Mouse (Mus musculus) gastrocnemius, adult 18-20 months (tissue): Measurements from ENCODE around the gene Gm13275. TPM values are rescaled to one million over a fixed set of nuclear protein-coding genes. Genes with fewer than 3 reads are reported as not detected.
"Not testable (repeated sequence)": the region's sequence is repeated elsewhere in the genome, so short reads cannot be mapped to it uniquely, and the experiment has no call there.

Source experiments
- DNase-seq: peaks from one replicate; pipeline ENCODE4 v3.0.0; 2021; ENCODE audit warnings: low spot score
- long read RNA-seq, 2 experiments: library from polyadenylated mRNA; stranded (forward); transcript quantifications; one replicate each; pipeline ENCODE4 v2.0.0; 2021
- total RNA-seq, 2 experiments: library from RNA; stranded (reverse); gene quantifications; 2 replicates each; pipeline ENCODE4 v1.2.3; 2021

Gene Gm13275
- total RNA-seq, result not detected
- long read RNA-seq, experiment 1, result 0 reads
- long read RNA-seq, experiment 2, result 0 reads

DNA sequence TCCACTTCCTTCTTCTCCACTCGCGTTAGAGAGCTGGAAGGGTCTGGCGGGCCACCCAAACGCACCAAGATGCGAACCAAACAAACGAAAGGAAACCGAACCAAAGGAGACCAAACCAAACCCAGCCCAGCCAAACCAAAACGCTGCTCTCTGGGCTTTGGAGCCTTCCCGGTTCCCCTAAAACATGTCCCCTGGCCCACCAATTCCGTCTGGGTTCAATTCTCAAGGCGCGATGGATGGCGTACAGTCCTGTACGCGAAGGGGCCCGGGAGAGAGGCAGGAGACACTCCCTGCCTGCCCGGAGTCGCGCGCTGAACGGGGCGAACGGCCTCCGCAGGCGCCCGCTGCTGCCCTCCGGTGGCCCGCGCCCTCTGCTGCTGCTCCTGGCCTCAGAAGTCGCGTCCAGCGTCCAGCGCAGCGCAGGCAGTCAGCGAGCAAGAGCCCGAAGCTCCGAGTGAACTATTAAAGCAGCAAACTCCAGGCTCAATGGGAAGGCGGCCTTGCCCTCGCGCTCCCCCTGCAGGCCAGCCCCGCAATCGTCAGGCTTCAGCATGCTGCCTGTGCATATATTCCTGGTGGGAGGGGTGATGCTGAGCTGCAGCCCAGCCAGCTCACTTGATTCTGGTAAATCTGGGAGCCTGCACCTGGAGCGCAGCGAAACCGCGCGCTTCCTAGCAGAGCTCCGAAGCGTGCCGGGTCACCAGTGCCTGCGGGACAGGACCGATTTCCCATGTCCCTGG lies at the start of gene Gm13275:
TSS of gene Gm13275 (plus strand) at position 552 of the 740 bp plus-strand sequence.
- DNase-seq, result peak; percentile 58

- no peak for DNase-seq
Observed at GRCm38 (mm10) chr4:88749926-88750325, 44.4 kb upstream of the Gm13275 start.

DNA sequence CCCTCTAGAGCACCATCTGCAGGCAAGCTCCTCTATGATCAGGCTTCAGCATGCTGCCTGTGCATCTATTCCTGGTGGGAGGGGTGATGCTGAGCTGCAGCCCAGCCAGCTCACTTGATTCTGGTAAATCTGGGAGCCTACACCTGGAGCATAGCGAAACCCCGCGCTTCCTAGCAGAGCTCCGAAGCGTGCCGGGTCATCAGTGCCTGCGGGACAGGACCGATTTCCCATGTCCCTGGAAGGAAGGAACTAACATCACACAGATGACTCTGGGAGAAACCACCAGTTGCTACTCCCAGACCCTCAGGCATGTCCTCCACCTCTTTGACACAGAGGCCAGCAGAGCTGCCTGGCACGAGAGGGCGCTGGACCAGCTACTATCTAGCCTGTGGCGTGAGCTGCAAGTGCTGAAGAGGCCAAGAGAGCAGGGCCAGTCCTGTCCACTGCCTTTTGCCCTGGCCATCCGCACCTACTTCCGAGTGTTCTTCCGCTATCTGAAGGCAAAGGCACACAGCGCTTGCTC lies 39.4 kb upstream of the Gm13275 start, which contains the start of gene Gm13271:
TSS of gene Gm13271 (plus strand) at position 51 of the 523 bp plus-strand sequence.
- peak; percentile 58 for DNase-seq

GRCm38 (mm10) chr4:88756581-88757513 lies 37.4 kb upstream of the Gm13275 start:
- not testable (repeated sequence) for DNase-seq

- DNase-seq, result peak; percentile 83
Observed at GRCm38 (mm10) chr4:88757628-88758031, 36.7 kb upstream of the Gm13275 start.

DNA sequence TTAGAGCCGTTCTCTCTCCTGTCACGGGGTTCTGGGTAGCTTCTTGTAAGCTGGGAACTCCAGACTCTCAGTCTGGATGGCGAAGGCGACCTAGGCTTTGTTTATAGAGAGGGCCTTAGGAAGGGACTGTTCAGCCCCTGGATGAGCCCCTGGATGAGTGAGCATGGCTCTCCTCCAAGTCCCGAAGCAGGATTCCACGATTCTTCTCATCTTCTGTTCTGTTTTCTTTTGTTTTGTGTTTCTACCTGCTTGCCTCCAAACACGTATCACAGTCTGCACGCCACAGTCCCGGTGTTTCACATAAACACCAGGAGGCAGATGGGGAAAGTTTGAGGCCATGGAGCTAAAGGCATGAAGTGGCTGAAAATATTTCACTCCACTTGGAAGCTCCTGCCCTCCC lies 35.5 kb upstream of the Gm13275 start:
- DNase-seq, result not testable (repeated sequence)

GRCm38 (mm10) chr4:88759610-88760268 lies 34.5 kb upstream of the Gm13275 start, which contains the start of gene Gm13283:
Gene Gm13283 (plus strand): TSS chr4:88760119.
- DNase-seq, result not testable (repeated sequence)

DNA sequence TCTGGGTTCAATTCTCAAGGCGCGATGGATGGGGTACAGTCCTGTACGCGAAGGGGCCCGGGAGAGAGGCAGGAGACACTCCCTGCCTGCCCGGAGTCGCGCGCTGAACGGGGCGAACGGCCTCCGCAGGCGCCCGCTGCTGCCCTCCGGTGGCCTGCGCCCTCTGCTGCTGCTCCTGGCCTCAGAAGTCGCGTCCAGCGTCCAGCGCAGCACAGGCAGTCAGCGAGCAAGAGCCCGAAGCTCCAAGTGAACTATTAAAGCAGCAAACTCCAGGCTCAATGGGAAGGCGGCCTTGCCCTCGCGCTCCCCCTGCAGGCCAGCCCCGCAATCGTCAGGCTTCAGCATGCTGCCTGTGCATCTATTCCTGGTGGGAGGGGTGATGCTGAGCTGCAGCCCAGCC lies 33.9 kb upstream of the Gm13275 start:
- peak; percentile 68 for DNase-seq

GRCm38 (mm10) chr4:88761776-88762175 lies 32.5 kb upstream of the Gm13275 start:
- DNase-seq, result peak; percentile 65

DNA sequence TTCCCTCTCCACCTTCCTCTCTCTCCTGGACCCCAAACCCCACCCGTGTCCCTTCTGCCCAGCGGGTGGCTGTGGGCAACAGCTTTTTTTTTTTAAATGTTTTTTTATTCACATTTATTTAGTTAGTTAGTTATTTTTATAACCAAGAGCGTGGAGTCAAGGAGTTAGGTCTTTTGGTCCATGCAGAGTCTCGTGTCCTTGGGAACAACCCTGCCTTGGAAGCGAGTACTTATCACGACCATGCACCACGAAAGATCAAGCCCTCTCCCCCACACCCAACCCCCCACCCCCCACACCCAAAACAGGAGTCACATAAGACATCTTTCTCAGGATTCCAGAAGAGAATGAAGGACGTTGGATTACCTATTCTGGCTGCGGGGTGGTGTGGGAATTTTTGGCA lies 31.9 kb upstream of the Gm13275 start:
- not testable (repeated sequence) for DNase-seq

- peak; percentile 42 for DNase-seq
Observed at GRCm38 (mm10) chr4:88763384-88764018, 30.8 kb upstream of the Gm13275 start.

GRCm38 (mm10) chr4:88773534-88773933 lies 20.8 kb upstream of the Gm13275 start, which contains the start of gene Gm13290:
Gene Gm13290 (plus strand): TSS chr4:88773834.
- not testable (repeated sequence) for DNase-seq

DNA sequence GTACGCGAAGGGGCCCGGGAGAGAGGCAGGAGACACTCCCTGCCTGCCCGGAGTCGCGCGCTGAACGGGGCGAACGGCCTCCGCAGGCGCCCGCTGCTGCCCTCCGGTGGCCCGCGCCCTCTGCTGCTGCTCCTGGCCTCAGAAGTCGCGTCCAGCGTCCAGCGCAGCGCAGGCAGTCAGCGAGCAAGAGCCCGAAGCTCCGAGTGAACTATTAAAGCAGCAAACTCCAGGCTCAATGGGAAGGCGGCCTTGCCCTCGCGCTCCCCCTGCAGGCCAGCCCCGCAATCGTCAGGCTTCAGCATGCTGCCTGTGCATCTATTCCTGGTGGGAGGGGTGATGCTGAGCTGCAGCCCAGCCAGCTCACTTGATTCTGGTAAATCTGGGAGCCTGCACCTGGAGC lies 17.7 kb upstream of the Gm13275 start, which contains the start of gene Gm13289:
TSS of gene Gm13289 (plus strand) at position 301 of the 400 bp plus-strand sequence.
- not testable (repeated sequence) for DNase-seq

DNA sequence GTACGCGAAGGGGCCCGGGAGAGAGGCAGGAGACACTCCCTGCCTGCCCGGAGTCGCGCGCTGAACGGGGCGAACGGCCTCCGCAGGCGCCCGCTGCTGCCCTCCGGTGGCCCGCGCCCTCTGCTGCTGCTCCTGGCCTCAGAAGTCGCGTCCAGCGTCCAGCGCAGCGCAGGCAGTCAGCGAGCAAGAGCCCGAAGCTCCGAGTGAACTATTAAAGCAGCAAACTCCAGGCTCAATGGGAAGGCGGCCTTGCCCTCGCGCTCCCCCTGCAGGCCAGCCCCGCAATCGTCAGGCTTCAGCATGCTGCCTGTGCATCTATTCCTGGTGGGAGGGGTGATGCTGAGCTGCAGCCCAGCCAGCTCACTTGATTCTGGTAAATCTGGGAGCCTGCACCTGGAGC lies 14.7 kb upstream of the Gm13275 start, which contains the start of gene Gm13272:
TSS of gene Gm13272 (plus strand) at position 301 of the 400 bp plus-strand sequence.
- DNase-seq, result not testable (repeated sequence)

DNA sequence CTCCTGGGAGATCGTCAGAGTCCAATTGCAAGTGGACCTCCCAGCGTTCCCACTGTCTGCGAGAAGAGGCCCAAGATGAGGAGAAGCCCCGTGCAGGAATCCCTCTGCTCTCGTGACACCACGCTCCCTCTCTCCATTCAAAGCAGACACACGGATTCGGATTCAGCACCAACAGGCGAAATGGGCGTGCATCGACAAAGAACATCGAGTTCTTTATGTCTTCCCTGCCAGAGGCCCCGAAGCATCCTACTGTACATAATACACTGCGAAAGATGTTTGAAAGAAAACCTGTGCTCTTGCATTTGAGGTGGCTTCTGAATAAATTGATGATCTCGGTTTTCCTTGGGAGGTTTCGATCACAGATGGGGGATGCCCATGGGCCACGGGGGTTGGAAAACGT lies 14.0 kb upstream of the Gm13275 start:
- not testable (repeated sequence) for DNase-seq

- not testable (repeated sequence) for DNase-seq
Observed at GRCm38 (mm10) chr4:88781831-88782230, 12.5 kb upstream of the Gm13275 start, which contains the start of gene Ifnz. Gene Ifnz (plus strand): TSS chr4:88782131.

DNA sequence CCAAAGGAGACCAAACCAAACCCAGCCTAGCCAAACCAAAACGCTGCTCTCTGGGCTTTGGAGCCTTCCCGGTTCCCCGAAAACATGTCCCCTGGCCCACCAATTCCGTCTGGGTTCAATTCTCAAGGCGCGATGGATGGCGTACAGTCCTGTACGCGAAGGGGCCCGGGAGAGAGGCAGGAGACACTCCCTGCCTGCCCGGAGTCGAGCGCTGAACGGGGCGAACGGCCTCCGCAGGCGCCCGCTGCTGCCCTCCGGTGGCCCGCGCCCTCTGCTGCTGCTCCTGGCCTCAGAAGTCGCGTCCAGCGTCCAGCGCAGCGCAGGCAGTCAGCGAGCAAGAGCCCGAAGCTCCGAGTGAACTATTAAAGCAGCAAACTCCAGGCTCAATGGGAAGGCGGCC lies 12.0 kb upstream of the Gm13275 start:
- DNase-seq, result not testable (repeated sequence)

- not testable (repeated sequence) for DNase-seq
Observed at GRCm38 (mm10) chr4:88785409-88785808, 8.9 kb upstream of the Gm13275 start, which contains the start of gene Gm13276. Gene Gm13276 (plus strand): TSS chr4:88785709.

DNA sequence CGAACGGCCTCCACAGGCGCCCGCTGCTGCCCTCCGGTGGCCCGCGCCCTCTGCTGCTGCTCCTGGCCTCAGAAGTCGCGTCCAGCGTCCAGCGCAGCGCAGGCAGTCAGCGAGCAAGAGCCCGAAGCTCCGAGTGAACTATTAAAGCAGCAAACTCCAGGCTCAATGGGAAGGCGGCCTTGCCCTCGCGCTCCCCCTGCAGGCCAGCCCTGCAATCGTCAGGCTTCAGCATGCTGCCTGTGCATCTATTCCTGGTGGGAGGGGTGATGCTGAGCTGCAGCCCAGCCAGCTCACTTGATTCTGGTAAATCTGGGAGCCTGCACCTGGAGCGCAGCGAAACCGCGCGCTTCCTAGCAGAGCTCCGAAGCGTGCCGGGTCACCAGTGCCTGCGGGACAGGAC lies 5.9 kb upstream of the Gm13275 start, which contains the start of gene Gm13277:
TSS of gene Gm13277 (plus strand) at position 231 of the 400 bp plus-strand sequence.
- peak; percentile 54 for DNase-seq

- not testable (repeated sequence) for DNase-seq
Observed at GRCm38 (mm10) chr4:88791250-88791649, 3.0 kb upstream of the Gm13275 start, which contains the start of gene Gm13278. Gene Gm13278 (plus strand): TSS chr4:88791550.
